Mouse (Mus musculus) lung, adult 2 months (tissue): ENCODE results near the gene Slc41a3.

Experiments
- CTCF ChIP-seq: fragments of 200-500 bp; IDR thresholded peaks from 2 replicates; pipeline ENCODE4 v1.5.1; 2011; ENCODE audit warnings: mild to moderate bottlenecking, low read length, control low read depth; ENCODE audit not compliant: insufficient read depth
- POLR2A ChIP-seq: fragments of 200-500 bp; IDR thresholded peaks from 2 replicates; pipeline ENCODE4 v1.6.1; 2011; ENCODE audit warnings: low read depth, mild to moderate bottlenecking, control low read depth, low read length, borderline replicate concordance; ENCODE audit errors: extremely low read depth

DNA sequence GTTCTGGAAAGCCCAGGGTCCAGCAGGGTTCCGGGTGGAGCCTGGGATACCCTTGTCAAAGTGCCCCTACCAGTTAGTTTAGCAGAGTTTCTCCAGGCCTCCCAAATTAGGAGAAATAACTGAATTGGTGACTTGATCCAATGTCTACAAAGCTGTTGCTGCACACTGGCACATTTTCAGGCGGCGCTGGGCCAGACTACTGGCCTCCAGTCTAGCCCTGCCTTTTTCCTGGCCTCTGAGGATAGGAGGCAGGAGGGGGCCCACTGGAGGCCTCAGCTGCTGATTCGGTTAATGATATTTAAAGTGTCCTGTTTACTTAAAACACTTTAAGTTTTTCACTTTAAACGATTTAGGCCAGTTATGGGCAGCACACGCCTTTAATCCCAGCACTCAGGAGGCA lies 19.7 kb downstream of the Slc41a3 start:
- no peak for TF ChIP-seq CTCF
- TF ChIP-seq POLR2A = no peak
